Mouse (Mus musculus): ENCODE measurements at regions not wholly inside any gene's neighbourhood (a gene's known extent, or its start where the extent isn't known, plus 50 kb on each side); places are given as distances from the start of the nearest gene placed in this dataset.

- TF ChIP-seq CTCF (IDR thresholded peaks at IDR 0.05; ENCODE audit: borderline replicate concordance, insufficient read depth, low read depth, low read length) (no peak), POLR2A (IDR thresholded peaks at IDR 0.05; ENCODE audit: borderline replicate concordance, insufficient read depth, low read length) (no peak)
Observed at GRCm38 (mm10) chr10:39270406-39270805, 98.2 kb upstream of the Fyn start.
